Mouse (Mus musculus) limb, embryonic 11.5 days (tissue): ENCODE results near the gene Zdhhc4. TPM values are rescaled to one million over a fixed set of nuclear protein-coding genes. Genes with fewer than 3 reads are reported as not detected.

Source experiments
- ATAC-seq: fragments of 200-750 bp; cut with Nextera tagmentation; 2 replicates; pipeline ENCODE4 v1.8.0; 2017; ENCODE audit warnings: low read depth; ENCODE audit not compliant: insufficient number of reproducible peaks, low FRiP score, low TSS enrichment
- DNase-seq: peaks from one replicate; pipeline ENCODE4 v3.0.0-alpha.2; 2015; ENCODE audit warnings: low spot score
- H3K27ac ChIP-seq: fragments of 300-500 bp; sonication (generic); replicated peaks from 2 replicates; pipeline ENCODE4 v1.5.1; 2014; ENCODE audit warnings: low read depth, mild to moderate bottlenecking, low read length
- H3K27me3 ChIP-seq: fragments of 300-500 bp; sonication (generic); 2 replicates; pipeline ENCODE4 v1.6.1; 2014; ENCODE audit warnings: mild to moderate bottlenecking, low read length, mixed read lengths; ENCODE audit not compliant: control insufficient read depth, insufficient read depth
- H3K36me3 ChIP-seq: fragments of 300-500 bp; sonication (generic); 2 replicates; pipeline ENCODE4 v1.6.1; 2014; ENCODE audit warnings: mild to moderate bottlenecking, low read length, moderate library complexity, mixed read lengths; ENCODE audit not compliant: control insufficient read depth, insufficient read depth
- H3K4me1 ChIP-seq: fragments of 300-500 bp; sonication (generic); 2 replicates; pipeline ENCODE4 v1.6.1; 2014; ENCODE audit warnings: low read length, mixed read lengths; ENCODE audit not compliant: control insufficient read depth, insufficient read depth
- H3K4me2 ChIP-seq: fragments of 300-500 bp; sonication (generic); 2 replicates; pipeline ENCODE4 v1.6.1; 2014; ENCODE audit warnings: low read depth, mild to moderate bottlenecking, moderate library complexity; ENCODE audit not compliant: severe bottlenecking
- H3K4me3 ChIP-seq: fragments of 300-500 bp; sonication (generic); 2 replicates; pipeline ENCODE4 v1.5.1; 2014; ENCODE audit warnings: low read depth, low read length
- H3K9ac ChIP-seq: fragments of 300-500 bp; sonication (generic); 2 replicates; pipeline ENCODE4 v1.6.1; 2014; ENCODE audit warnings: mild to moderate bottlenecking, low read length
- H3K9me3 ChIP-seq: fragments of 300-500 bp; sonication (generic); 2 replicates; pipeline ENCODE4 v1.6.1; 2016; ENCODE audit warnings: low read length; ENCODE audit not compliant: control insufficient read depth
- WGBS: fragments of 180-500 bp; shearing (Covaris S2); extraction: QIAGEN DNeasy Blood & Tissue Kit; methylation state at CpG from one replicate; pipeline ENCODE4 v1.1.7; 2014; 5-methylcytosine and 5-hydroxymethylcytosine counted together
- polyA plus RNA-seq: library from polyadenylated mRNA; unstranded; fragments of >200 nt; fragmentation: Nextera tagmentation; extraction: Ambion mirVana; gene quantifications from 2 replicates; pipeline ENCODE4 v1.2.1, GENCODE M21; 2014

The Zdhhc4 gene
- polyA plus RNA-seq, 1 experiment from 2014 or later, result 75.1 TPM

DNA sequence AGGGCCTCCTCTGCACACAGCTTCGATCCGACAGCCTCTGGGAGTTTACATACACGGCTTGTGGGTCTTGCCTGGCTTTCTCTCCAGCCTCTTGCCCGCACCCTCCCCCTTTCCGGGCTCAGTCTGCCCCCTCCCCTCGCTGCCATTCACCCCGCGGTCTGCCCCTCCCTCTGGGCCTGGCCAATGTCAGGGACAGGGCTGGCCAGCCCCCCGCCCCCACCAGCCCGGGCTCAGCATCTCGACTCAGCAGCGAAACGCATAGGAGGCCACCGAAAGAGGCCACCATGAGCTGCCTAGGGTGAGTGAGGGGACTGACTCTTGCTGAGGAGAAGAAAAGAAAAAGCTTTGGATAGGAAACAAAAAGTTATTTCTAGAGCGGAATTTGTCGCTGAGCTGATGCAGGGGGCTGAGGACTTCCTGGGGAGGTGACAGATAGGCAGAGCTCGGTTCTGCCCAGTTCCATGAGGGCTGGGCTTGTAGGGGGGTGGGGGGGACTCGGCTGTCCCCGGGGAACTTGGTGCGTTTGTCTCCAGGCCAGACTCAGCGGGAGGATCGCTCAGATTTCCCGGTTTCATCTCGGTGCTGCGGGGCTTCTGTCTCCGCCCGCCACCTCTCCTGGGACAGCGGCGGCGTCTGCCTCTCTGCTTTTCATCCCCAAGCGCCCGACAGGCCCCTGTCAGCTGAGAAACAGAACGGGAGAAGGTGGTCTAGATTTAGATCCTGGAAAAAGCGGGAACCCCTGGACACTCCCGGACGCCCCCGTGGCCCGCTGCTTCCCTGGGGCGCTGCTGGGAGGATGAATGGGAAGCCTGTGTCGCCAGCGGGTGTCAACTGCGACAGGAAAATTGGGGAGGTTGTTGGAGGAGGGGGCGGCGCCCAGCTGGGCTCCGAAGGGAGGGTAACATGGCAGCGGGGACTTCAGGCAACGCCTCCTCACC is 34.9 kb upstream of the Zdhhc4 start:
- Histone ChIP-seq H3K36me3 (no peaks in the 10 kb centered on the region), H3K4me3 (peak overlapping the region; percentile 51), H3K27me3 (peaks cover 22% of the 10 kb centered on the region), H3K9ac (peak overlapping the region; percentile 49), H3K4me2 (peak overlapping the region; percentile 94), H3K27ac (no peak overlapping the region), H3K4me1 (no peaks in the 10 kb centered on the region), H3K9me3 (no peaks in the 10 kb centered on the region)
- DNase-seq (peak; percentile 85), ATAC-seq (peak; percentile 81)
- WGBS, result under 1% methylated on average over 47 of the region's 47 CpGs

DNA sequence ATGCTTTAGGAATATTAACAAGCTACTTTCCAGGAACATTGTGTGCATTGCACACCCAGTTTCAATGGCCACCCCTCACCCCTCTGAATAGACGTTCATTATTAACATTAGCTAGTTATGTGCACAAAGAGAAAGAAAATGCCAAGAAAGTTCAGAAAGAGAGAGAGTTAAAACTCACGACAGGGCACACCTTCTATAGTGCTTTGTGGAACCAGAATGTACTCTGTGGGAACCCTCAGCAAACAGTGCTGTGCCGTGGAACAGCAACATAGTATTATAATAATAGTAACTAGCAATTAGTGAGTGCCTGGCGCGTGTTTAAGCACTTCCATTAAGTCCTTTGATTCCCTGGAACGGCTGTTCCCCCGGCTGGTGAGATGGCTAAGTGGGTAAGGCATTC is 32.4 kb upstream of the Zdhhc4 start:
- ATAC-seq, result no peak
- WGBS, result 62% methylated on average over 7 of the region's 7 CpGs
- peaks cover 20% of the 10 kb centered on the region for H3K27me3 ChIP-seq

DNA sequence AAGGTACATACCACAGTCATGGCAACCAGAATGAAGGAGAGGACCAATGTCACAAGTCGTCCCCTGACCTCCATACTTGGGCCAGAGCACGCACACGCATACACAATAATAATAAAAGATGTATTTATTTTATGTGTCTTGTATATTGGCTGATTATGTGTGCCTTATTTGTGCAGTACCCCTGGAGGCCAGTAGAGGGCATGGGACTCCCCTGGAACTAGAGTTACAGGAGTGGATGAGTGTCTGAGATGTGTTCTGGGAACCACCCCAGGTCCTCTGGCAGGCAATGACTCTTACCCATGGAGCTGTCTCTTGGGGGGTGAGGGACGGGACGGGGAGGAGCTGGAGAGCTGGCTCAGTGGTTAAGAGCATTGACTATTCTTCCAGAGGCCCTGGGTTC is 30.9 kb upstream of the Zdhhc4 start:
- Histone ChIP-seq H3K9ac (no peak overlapping the region), H3K36me3 (no peaks in the 10 kb centered on the region), H3K27me3 (peaks cover 18% of the 10 kb centered on the region), H3K4me2 (no peak overlapping the region), H3K4me1 (peaks cover 5% of the 10 kb centered on the region), H3K27ac (no peak overlapping the region), H3K4me3 (no peak overlapping the region), H3K9me3 (no peaks in the 10 kb centered on the region)
- WGBS, result 57% methylated on average over 5 of the region's 5 CpGs
- peak; percentile 41 for DNase-seq
- no peak for ATAC-seq

More for the DNA sequence above, 32.4 kb upstream of the Zdhhc4 start:
- Histone ChIP-seq H3K4me2 (no peak overlapping the region), H3K27ac (no peak overlapping the region), H3K9ac (no peak overlapping the region), H3K4me3 (no peak overlapping the region), H3K36me3 (no peaks in the 10 kb centered on the region), H3K4me1 (peaks cover 5% of the 10 kb centered on the region), H3K9me3 (no peaks in the 10 kb centered on the region)
- DNase-seq, result no peak

DNA sequence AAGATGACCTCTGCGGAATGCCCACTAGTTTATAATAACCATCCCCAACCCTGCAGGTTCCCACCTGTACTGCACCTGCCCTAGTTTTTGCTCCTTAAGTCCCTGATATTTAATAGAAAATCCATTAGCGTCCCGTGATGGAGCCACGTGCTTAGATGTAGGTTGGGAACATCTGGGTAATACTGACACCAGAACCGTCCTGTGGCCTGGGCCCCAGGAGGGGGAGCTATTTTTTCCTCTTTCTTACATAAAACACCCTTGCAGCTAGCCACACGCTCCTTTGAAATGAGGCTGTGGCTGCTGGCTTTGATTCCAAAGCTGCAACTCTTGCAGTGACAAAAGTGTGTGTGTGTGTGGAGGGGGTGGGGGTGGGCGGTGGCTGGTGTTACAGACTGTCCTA is 30.2 kb upstream of the Zdhhc4 start:
- ATAC-seq (no peak), DNase-seq (no peak)
- Histone ChIP-seq H3K9ac (no peak overlapping the region), H3K9me3 (no peaks in the 10 kb centered on the region), H3K27ac (no peak overlapping the region), H3K4me3 (no peak overlapping the region), H3K4me2 (no peak overlapping the region), H3K36me3 (no peaks in the 10 kb centered on the region), H3K4me1 (peaks cover 5% of the 10 kb centered on the region), H3K27me3 (peaks cover 17% of the 10 kb centered on the region)
- 34% methylated on average over 7 of the region's 7 CpGs for WGBS

DNA sequence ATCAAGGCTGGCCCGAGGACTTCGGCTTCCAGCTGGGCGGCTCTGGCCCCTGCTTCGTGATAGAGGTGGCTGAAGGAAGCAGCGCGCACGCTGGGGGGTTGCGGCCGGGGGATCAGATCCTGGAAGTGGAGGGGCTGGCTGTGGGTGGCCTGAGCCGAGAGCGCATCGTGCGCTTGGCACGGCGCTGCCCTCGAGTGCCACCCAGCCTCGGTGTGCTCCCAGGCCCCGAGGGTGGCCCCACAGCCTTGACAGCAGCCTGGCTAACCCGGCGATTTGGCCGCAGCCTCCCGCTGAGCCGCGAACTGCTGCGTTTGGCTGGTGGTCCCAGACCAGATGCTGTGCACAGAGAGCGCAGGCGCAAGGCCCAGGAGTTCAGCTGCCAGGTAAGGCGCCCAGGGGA is 28.5 kb upstream of the Zdhhc4 start:
- H3K4me1 ChIP-seq, result peaks cover 5% of the 10 kb centered on the region
- peak overlapping the region; percentile 48 for H3K4me2 ChIP-seq
- H3K9me3 ChIP-seq, result no peaks in the 10 kb centered on the region
- no peak overlapping the region for H3K27ac ChIP-seq
- peaks cover 17% of the 10 kb centered on the region for H3K27me3 ChIP-seq
- H3K9ac ChIP-seq, result no peak overlapping the region; the same call in 1 of the 2 replicates
- 3% methylated on average over 28 of the region's 28 CpGs for WGBS
- peak overlapping the region; percentile 23; the same call in 1 of the 2 replicates for H3K4me3 ChIP-seq
- DNase-seq (no peak), ATAC-seq (no peak)
- H3K36me3 ChIP-seq, result no peaks in the 10 kb centered on the region

DNA sequence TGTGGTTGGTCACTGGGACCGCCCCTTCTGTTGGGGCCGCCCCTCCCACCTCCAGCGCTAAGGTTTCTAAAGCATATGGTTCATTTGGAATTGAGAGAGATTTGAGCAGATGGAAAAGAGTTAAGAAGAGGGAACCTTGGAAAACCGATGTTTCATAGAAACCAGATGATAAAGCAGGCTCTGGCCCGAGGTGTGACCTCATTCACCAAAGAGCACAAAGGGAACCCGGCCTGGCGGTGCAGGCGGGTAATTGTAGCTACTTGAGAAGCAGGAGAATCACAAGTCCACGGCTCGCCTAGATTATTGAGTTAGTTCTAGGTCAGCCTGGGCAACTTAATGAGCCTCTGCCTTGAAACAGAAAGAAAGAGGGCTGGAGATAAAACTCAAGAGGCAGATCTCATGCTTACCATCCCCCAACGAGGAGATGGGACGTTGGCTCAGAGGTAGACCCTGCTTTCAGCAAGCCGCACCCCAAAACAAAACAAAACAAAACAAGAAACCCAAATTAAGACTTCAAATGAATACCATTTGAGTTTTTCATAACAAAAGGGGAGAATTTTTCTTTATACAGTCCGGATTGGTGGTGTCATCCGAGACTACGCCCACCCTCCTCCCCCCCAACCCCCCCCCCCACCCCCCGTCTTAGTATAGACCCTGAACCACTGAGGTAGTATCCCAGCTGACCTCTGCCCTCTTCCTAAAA is 27.8 kb upstream of the Zdhhc4 start, which contains the start of gene Grid2ip:
Grid2ip (plus strand) TSS at position 653 of the 703 bp plus-strand sequence.
- peak; percentile 40 for DNase-seq
- Histone ChIP-seq H3K36me3 (no peaks in the 10 kb centered on the region), H3K9ac (no peak within 1 kb of the TSS; the same call in 1 of the 2 replicates), H3K27me3 (peaks cover 17% of the 10 kb centered on the region), H3K4me1 (peaks cover 5% of the 10 kb centered on the region), H3K4me3 (peak within 1 kb of the TSS; percentile 23; the same call in 1 of the 2 replicates), H3K9me3 (no peaks in the 10 kb centered on the region), H3K27ac (no peak within 1 kb of the TSS), H3K4me2 (peak within 1 kb of the TSS; percentile 48)
- ATAC-seq, result no peak
- WGBS, result 12% methylated on average over 17 of the region's 17 CpGs

DNA sequence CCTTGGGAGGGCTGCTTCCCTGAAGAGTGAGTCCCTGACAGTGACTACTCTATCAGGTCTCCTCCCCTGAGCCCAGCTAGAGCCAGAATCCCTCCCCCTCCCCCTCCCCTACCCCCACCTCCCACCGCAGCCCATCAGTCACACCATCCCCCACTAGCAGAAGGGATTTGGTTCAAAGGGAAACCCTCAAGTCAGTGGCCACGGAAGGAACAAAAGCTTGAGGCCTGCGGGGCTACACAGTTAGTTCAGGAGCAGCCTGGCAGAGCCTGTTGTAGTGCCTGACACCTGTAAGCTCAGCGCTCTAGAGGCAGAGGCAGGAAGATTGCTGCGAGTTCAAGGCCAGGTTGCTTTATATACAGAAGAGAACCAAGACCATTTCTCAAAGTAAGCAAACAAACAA is 27.0 kb upstream of the Zdhhc4 start:
- Histone ChIP-seq H3K9me3 (no peaks in the 10 kb centered on the region), H3K27me3 (peaks cover 17% of the 10 kb centered on the region), H3K4me2 (no peak overlapping the region), H3K4me3 (no peak overlapping the region), H3K36me3 (no peaks in the 10 kb centered on the region), H3K4me1 (peaks cover 5% of the 10 kb centered on the region), H3K9ac (no peak overlapping the region), H3K27ac (no peak overlapping the region)
- WGBS, result 34% methylated on average over 5 of the region's 5 CpGs
- ATAC-seq (no peak), DNase-seq (no peak)

DNA sequence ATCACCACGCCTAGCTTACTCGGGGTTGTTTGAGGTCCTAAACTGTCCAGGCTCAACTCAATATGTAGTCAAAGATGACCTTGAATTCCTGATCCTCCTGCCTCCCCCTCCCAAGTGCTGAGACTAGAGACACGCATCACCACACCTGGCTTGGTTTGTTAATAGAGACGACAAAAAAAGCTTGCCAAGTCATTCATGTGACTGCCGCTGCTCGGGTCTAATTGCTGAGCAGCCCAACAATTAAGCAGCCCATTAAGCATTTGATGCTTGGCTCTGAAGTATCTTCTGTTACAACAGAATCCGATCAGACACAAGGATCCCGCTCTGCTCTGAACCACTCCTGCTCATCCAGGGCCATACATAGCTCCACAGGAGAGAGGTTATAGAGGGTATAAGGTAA is 17.3 kb upstream of the Zdhhc4 start:
- H3K4me3 ChIP-seq, result no peak overlapping the region
- 83% methylated on average over 8 of the region's 8 CpGs for WGBS
- no peaks in the 10 kb centered on the region for H3K4me1 ChIP-seq
- no peak overlapping the region for H3K9ac ChIP-seq
- DNase-seq, result no peak
- no peak for ATAC-seq
- H3K27me3 ChIP-seq, result no peaks in the 10 kb centered on the region
- no peaks in the 10 kb centered on the region; the same call in 1 of the 2 replicates for H3K9me3 ChIP-seq
- no peak overlapping the region for H3K4me2 ChIP-seq
- no peak overlapping the region for H3K27ac ChIP-seq
- H3K36me3 ChIP-seq, result no peaks in the 10 kb centered on the region
